Mouse (Mus musculus) olfactory bulb, adult 2 months (tissue): ENCODE measurements at regions not wholly inside any gene's neighbourhood (a gene's known extent, or its start where the extent isn't known, plus 50 kb on each side); places are given as distances from the start of the nearest gene placed in this dataset.

Source experiments
- H3K27ac ChIP-seq: fragments of 200-500 bp; 2 replicates; pipeline ENCODE4 v1.5.1; 2012; ENCODE audit warnings: low read depth, low read length; ENCODE audit not compliant: insufficient read depth
- H3K4me1 ChIP-seq: fragments of 200-500 bp; 2 replicates; pipeline ENCODE4 v1.6.1; 2012; ENCODE audit warnings: low read length; ENCODE audit not compliant: control insufficient read depth, insufficient read depth
- H3K4me3 ChIP-seq: fragments of 200-500 bp; 2 replicates; pipeline ENCODE4 v1.5.1; 2012; ENCODE audit warnings: mild to moderate bottlenecking, low read depth, low read length, moderate library complexity; ENCODE audit not compliant: insufficient read depth
- CTCF ChIP-seq: fragments of 200-500 bp; IDR thresholded peaks from 2 replicates; pipeline ENCODE4 v1.5.1; 2012; ENCODE audit warnings: low read depth, mild to moderate bottlenecking, low read length, moderate library complexity; ENCODE audit not compliant: insufficient read depth
- POLR2A ChIP-seq: fragments of 200-500 bp; IDR thresholded peaks from 2 replicates; pipeline ENCODE4 v1.6.1; 2012; ENCODE audit warnings: mild to moderate bottlenecking, low read depth, low read length, moderate library complexity; ENCODE audit not compliant: insufficient read depth
- WGBS: fragments of 180-500 bp; shearing (Covaris S2); methylation state at CpG from one replicate; pipeline ENCODE4 v1.1.7; 2018; 5-methylcytosine and 5-hydroxymethylcytosine counted together

DNA sequence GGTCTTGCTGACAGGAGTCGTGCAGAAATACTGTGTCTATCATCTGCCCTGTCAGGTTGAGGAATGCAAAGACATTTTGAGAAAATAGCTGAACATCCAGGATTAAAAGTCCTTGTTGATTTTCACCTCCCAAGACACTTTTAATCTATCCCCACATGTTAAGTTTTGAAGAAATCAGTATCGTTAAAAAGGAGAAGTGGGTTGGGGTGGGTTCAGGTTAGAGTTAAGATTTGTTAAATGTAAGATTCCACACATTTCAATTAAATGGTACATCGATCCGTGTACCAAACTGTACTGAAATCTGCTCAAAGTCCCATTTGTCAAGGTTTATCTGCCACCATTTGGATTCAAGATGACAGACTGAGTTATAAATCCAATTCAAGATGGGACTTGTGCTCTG lies 162.8 kb downstream of the Dhx15 start:
- TF ChIP-seq POLR2A, result no peak
- TF ChIP-seq CTCF, result no peak

DNA sequence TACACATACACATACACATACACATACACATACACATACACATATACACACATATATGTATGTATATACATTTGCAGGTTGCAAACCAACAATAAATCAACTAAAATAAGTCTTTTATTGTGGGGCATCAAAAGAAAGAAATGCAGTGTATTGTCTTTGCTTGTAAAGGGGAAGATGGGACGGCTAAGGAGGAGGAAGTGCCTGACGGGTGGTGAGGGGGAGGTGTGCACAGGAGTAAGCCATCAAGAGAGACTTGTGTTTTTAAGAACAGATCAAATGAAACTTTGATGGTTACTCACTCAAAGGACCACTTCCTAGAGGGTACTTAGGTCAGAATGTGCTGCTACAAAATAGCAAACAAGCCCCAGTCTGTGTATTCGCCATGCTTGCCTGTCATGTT lies 164.2 kb downstream of the Dhx15 start:
- WGBS, result 64% methylated on average over 3 of the region's 3 CpGs
- peaks cover 12% of the 10 kb centered on the region for H3K4me1 ChIP-seq
- no peak overlapping the region for H3K4me3 ChIP-seq
- no peak for TF ChIP-seq CTCF
- TF ChIP-seq POLR2A, result no peak
- H3K27ac ChIP-seq, result no peak overlapping the region

More for the DNA sequence above, 162.8 kb downstream of the Dhx15 start:
- Histone ChIP-seq H3K27ac (no peak overlapping the region), H3K4me1 (peaks cover 11% of the 10 kb centered on the region), H3K4me3 (no peak overlapping the region)
- 94% methylated on average over 4 of the region's 4 CpGs for WGBS

DNA sequence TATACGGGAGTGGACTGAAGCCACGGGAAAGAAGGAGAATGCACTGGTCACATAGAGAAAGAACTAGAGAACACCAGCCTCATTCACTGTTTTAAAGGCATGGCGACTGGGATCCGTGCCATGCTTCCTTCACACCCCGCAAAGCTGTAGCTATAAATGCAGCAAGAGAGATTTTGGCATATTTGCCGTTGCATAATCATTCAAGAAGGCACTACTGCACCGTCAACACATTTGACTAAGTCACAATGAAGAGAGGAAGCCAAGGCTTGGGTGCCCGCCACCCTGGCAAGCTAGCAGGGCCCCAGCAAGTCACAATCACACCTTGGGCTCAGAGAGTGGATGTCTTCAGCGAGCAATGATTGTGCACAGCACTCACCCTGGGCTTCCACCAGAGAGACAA lies 167.1 kb downstream of the Dhx15 start:
- no peak overlapping the region for H3K4me3 ChIP-seq
- H3K4me1 ChIP-seq, result peaks cover 12% of the 10 kb centered on the region
- 47% methylated on average over 9 of the region's 9 CpGs for WGBS
- H3K27ac ChIP-seq, result no peak overlapping the region
- TF ChIP-seq POLR2A, result no peak
- no peak for TF ChIP-seq CTCF

DNA sequence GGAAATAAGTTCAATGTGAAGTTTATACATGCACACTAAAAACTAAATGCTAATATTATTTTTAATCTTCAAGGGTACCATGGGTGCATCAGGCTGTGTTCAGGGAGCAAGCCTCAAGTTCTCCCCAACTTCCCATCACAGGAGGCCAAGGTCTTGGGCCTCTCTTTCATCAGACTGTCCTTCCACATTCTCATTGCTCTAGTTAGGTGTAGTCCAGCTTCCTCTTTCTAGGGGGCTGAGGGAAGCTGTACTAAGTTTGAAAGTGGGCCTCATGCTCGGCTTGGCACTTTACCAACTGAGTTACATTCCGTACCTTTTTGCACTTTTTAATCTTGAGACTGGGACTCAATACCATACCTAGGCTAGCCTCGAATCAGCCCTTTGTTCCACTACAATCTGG lies 173.3 kb downstream of the Dhx15 start:
- no peak for TF ChIP-seq POLR2A
- no peak for TF ChIP-seq CTCF
- no peaks in the 10 kb centered on the region for H3K4me1 ChIP-seq
- H3K4me3 ChIP-seq, result no peak overlapping the region
- no peak overlapping the region for H3K27ac ChIP-seq
- WGBS, result 82% methylated on average over 3 of the region's 3 CpGs

DNA sequence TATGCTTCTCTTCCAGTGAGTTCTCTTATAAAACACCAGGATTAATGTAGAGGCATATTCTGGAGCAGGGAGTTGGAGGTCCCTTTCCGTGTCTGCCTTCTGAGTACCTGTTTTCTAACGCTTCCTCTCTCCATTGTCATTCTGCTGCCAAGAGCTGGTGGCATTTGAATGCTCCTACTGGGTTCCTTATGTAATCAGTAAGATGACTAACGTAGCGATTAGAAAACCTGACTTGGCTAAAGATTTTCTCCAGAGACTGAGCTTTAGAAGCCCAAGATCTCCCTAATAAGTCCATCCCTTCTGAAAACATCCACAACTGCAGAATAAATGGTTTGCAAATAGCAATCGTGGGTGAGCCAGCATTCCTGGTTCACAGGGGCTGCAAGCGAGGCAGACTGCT lies 174.5 kb downstream of the Dhx15 start:
- 32% methylated on average over 6 of the region's 6 CpGs for WGBS
- H3K4me3 ChIP-seq, result no peak overlapping the region
- no peaks in the 10 kb centered on the region for H3K4me1 ChIP-seq
- TF ChIP-seq CTCF, result no peak
- TF ChIP-seq POLR2A, result no peak
- no peak overlapping the region for H3K27ac ChIP-seq

DNA sequence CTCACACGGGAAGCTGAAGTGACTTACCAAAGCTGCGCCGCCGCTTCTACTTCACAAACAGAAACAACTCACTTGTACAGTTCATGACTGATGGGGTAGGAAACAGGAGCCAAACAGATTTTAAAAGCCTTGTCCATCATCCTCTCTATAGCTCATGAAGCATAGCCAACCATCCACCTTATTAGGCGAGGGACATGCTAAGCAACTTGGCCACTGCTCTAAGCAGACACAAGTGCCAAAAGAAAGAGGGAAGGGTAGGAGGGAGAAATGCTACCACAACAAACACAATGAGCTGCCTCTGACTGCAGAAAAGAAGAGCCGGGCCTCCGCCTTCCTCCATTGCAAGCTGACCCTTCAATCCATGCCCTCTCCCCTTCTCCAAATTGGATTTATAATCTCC lies 179.9 kb downstream of the Dhx15 start:
- no peak overlapping the region for H3K27ac ChIP-seq
- H3K4me1 ChIP-seq, result peaks cover 3% of the 10 kb centered on the region; the same call in 1 of the 2 replicates
- H3K4me3 ChIP-seq, result no peak overlapping the region
- 68% methylated on average over 7 of the region's 7 CpGs for WGBS
- TF ChIP-seq CTCF (no peak), POLR2A (no peak)

DNA sequence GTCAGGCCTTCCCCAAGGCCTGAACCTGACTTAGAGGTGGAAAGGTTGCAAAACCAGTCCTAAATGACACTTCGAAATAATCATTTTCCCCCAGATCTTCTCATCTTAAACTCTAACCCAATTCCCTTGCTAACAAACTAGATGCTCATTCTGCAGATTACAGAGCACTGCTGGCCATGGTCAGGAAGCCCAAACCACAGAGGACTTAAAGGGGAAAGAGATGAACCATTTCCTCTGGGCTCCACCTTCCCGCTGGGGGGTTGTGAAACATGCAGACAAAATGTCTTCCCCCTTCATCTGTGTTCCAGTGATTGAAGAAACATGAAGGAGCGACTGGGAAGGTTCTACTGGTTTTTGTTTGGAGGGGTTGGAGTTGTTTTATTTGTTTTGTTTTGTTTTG lies 181.4 kb downstream of the Dhx15 start:
- H3K4me3 ChIP-seq, result no peak overlapping the region
- TF ChIP-seq CTCF (no peak), POLR2A (no peak)
- peaks cover 3% of the 10 kb centered on the region; the same call in 1 of the 2 replicates for H3K4me1 ChIP-seq
- 94% methylated on average over 3 of the region's 3 CpGs for WGBS
- no peak overlapping the region for H3K27ac ChIP-seq

DNA sequence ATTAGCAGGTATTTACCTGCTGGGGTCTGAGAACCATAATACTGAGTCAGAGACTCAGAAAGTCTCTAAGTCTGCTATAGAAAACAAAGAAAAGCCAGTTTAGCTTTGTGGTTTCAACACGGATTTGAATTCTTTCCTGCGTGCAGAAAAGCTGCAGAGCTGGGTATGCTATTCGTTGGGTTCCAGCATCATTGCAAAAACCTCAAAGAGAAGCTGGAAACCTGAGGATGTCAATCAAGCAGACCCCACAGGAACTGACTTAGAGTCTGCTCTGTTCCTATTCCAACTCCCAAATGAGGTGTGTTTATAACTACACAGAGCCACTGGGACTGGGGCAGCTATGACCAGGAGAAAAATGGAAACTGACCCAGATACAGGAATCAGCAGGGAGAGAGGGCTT lies 183.5 kb downstream of the Dhx15 start:
- H3K4me1 ChIP-seq, result peaks cover 3% of the 10 kb centered on the region; the same call in 1 of the 2 replicates
- TF ChIP-seq CTCF, result no peak
- no peak for TF ChIP-seq POLR2A
- 61% methylated on average over 3 of the region's 3 CpGs for WGBS

DNA sequence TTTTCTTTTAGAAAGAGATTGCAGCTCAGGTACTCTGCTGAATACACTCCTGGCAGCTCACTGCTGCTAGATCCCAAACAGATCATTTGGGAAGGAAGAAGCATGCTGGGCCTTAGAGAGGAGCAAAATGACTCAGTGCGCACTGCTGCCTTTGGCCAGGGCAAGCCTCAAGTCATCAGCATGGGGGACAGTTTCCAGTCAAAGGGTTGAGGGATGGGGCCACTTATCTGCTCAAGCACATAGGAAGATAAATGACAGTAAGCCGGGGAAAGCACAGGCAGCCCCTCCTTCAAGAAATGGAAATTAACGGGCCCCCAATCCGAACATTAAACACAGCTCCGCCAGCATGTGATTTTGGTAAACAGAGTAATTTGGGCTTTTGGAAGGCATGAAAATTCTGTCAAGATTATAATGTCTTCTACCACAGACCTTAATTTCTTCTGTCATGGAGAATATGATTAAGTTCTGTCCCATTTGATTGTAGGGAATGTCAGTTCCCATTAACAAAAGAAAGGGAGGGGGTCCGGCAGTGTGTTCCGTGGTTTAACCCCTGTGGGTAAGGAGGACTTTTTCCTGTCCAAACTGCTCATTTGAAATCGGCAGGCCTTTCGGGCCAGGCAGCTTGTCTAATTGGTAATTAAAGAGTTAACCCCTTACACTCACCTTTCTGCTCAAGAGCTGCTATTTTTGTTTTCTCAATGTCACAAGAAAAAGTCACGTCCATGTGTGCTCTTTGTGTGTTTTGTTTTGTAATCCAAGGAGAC lies 199.3 kb downstream of the Dhx15 start:
- no peak for TF ChIP-seq CTCF
- no peak for TF ChIP-seq POLR2A
- Histone ChIP-seq H3K27ac (no peak overlapping the region), H3K4me1 (peaks cover 8% of the 10 kb centered on the region; the same call in 1 of the 2 replicates), H3K4me3 (no peak overlapping the region)
- 41% methylated on average over 10 of the region's 10 CpGs for WGBS

More for the DNA sequence above, 183.5 kb downstream of the Dhx15 start:
- no peak overlapping the region for H3K4me3 ChIP-seq
- no peak overlapping the region for H3K27ac ChIP-seq

DNA sequence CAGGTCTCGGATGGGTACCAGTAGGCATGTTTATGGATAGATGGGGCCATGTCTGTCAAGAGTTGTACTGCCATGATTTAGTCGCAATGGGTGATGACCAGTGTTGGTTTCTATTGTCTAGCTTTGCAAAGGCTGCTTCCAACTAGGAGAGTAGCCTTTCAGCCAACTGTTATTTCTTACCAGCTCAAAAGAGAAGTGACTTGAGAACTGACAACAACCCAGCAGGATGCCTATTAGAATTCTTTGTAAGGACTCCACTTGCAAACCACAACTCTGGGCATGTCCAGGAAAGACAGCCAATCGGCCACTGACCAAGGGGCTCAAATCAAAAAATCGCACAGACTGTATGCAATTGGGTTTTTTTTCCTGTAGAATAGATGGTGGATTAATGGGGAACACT lies 200.9 kb downstream of the Dhx15 start:
- TF ChIP-seq CTCF (no peak), POLR2A (no peak)
- Histone ChIP-seq H3K4me3 (no peak overlapping the region), H3K27ac (no peak overlapping the region), H3K4me1 (peaks cover 10% of the 10 kb centered on the region; the same call in 1 of the 2 replicates)
- WGBS, result 61% methylated on average over 4 of the region's 4 CpGs
